Mouse (Mus musculus): ENCODE data around the gene Syngr3.
A peak's percentile ranks its signal among the peaks of the same experiment; 100 is the strongest.
"Not testable (repeated sequence)": the region's sequence is repeated elsewhere in the genome, so short reads cannot be mapped to it uniquely, and the experiment has no call there.

Gene Syngr3

GRCm38 (mm10) chr17:24676187-24676586 lies 13.6 kb downstream of the Syngr3 start:
- peak; percentile 81 for DNase-seq

GRCm38 (mm10) chr17:24674277-24674676 lies 15.5 kb downstream of the Syngr3 start:
- no peak for DNase-seq

GRCm38 (mm10) chr17:24672141-24672540 lies 17.6 kb downstream of the Syngr3 start:
- peak; percentile 63 for DNase-seq

- no peak for DNase-seq
These were observed 18.4 kb downstream of the Syngr3 start for GRCm38 (mm10) chr17:24671346-24671745.

GRCm38 (mm10) chr17:24670246-24670844 lies 19.4 kb downstream of the Syngr3 start:
- no peak for DNase-seq

- DNase-seq = peak; percentile 98
These were observed 20.1 kb downstream of the Syngr3 start, which contains the start of gene Zfp598 for GRCm38 (mm10) chr17:24669545-24670245. Gene Zfp598, plus strand, starts transcription at chr17:24669687.

GRCm38 (mm10) chr17:24669214-24669544 lies 20.6 kb downstream of the Syngr3 start:
- DNase-seq = not testable (repeated sequence)

GRCm38 (mm10) chr17:24667416-24667815 lies 22.3 kb downstream of the Syngr3 start:
- DNase-seq = peak; percentile 82

GRCm38 (mm10) chr17:24667011-24667410 lies 22.7 kb downstream of the Syngr3 start:
- DNase-seq = not testable (repeated sequence)

- DNase-seq = no peak
These were observed 31.6 kb downstream of the Syngr3 start, which contains the start of gene Npw for GRCm38 (mm10) chr17:24658017-24658758. Gene Npw, minus strand, starts transcription at chr17:24658457.

GRCm38 (mm10) chr17:24654969-24655368 lies 34.8 kb downstream of the Syngr3 start:
- no peak for DNase-seq

- DNase-seq = peak; percentile 90
These were observed 35.6 kb downstream of the Syngr3 start for GRCm38 (mm10) chr17:24653967-24654710.

- DNase-seq = no peak
These were observed 37.9 kb downstream of the Syngr3 start for GRCm38 (mm10) chr17:24651835-24652234.

GRCm38 (mm10) chr17:24650766-24651165 lies 39.0 kb downstream of the Syngr3 start:
- DNase-seq = no peak

- DNase-seq = peak; percentile 75
These were observed 39.6 kb downstream of the Syngr3 start, which contains the start of gene Slc9a3r2 for GRCm38 (mm10) chr17:24650070-24650616. Gene Slc9a3r2, minus strand, starts transcription at chr17:24650327.

GRCm38 (mm10) chr17:24649581-24650069 lies 40.1 kb downstream of the Syngr3 start:
- peak; percentile 64 for DNase-seq

GRCm38 (mm10) chr17:24648731-24649377 lies 40.9 kb downstream of the Syngr3 start:
- DNase-seq = no peak

GRCm38 (mm10) chr17:24647493-24647892 lies 42.3 kb downstream of the Syngr3 start:
- peak; percentile 46 for DNase-seq

GRCm38 (mm10) chr17:24646381-24646780 lies 43.4 kb downstream of the Syngr3 start:
- DNase-seq = no peak

- DNase-seq = peak; percentile 41
These were observed 43.8 kb downstream of the Syngr3 start for GRCm38 (mm10) chr17:24645916-24646315.

GRCm38 (mm10) chr17:24644875-24645721 lies 44.7 kb downstream of the Syngr3 start:
- peak; percentile 65 for DNase-seq
